Mouse (Mus musculus) lung, postnatal 0 days (tissue): ENCODE results near the gene Scn2b. TPM values are rescaled to one million over a fixed set of nuclear protein-coding genes. Genes with fewer than 3 reads are reported as not detected.

ENCODE experiments used
- ATAC-seq: fragments of 200-750 bp; cut with Nextera tagmentation; 2 replicates; pipeline ENCODE4 v1.8.0; 2017; ENCODE audit warnings: moderate library complexity
- DNase-seq: peaks from one replicate; pipeline ENCODE4 v3.0.0-alpha.2; 2016; ENCODE audit warnings: low spot score
- H3K27ac ChIP-seq: fragments of 300-500 bp; sonication (generic); 2 replicates; pipeline ENCODE4 v1.5.1; 2014; ENCODE audit warnings: antibody characterized with exemption, mild to moderate bottlenecking, low read length, mixed read lengths
- H3K27me3 ChIP-seq: fragments of 300-500 bp; sonication (generic); replicated peaks from 2 replicates; pipeline ENCODE4 v1.6.1; 2014; ENCODE audit warnings: low read length, mixed read lengths; ENCODE audit not compliant: insufficient read depth
- H3K36me3 ChIP-seq: fragments of 300-500 bp; sonication (generic); 2 replicates; pipeline ENCODE4 v1.6.1; 2014; ENCODE audit warnings: low read length, mixed read lengths; ENCODE audit not compliant: insufficient read depth
- H3K4me1 ChIP-seq: fragments of 300-500 bp; sonication (generic); 2 replicates; pipeline ENCODE4 v1.6.1; 2014; ENCODE audit warnings: antibody characterized with exemption, low read depth, low read length, mixed read lengths; ENCODE audit not compliant: insufficient read depth
- H3K4me2 ChIP-seq: fragments of 300-500 bp; sonication (generic); replicated peaks from 2 replicates; pipeline ENCODE4 v1.6.1; 2014; ENCODE audit warnings: low read depth, mild to moderate bottlenecking, low read length, moderate library complexity, mixed read lengths
- H3K4me3 ChIP-seq: fragments of 300-500 bp; sonication (generic); 2 replicates; pipeline ENCODE4 v1.5.1; 2014; ENCODE audit warnings: low read depth, low read length
- H3K9ac ChIP-seq: fragments of 300-500 bp; sonication (generic); replicated peaks from 2 replicates; pipeline ENCODE4 v1.6.1; 2014; ENCODE audit warnings: low read depth, mild to moderate bottlenecking
- H3K9me3 ChIP-seq: fragments of 300-500 bp; sonication (generic); 2 replicates; pipeline ENCODE4 v1.6.1; 2016; ENCODE audit warnings: low read length, mixed read lengths
- CTCF ChIP-seq: IDR thresholded peaks from 2 replicates; pipeline ENCODE4 v1.5.1; 2016; ENCODE audit warnings: antibody characterized with exemption, mild to moderate bottlenecking
- EP300 ChIP-seq: IDR thresholded peaks from 2 replicates; pipeline ENCODE4 v1.6.1; 2016; ENCODE audit warnings: antibody characterized with exemption, mild to moderate bottlenecking, control low read depth
- WGBS: fragments of 180-500 bp; shearing (Covaris S2); extraction: QIAGEN DNeasy Blood & Tissue Kit; methylation state at CpG from one replicate; pipeline ENCODE4 v1.1.7; 2014; 5-methylcytosine and 5-hydroxymethylcytosine counted together
- polyA plus RNA-seq: library from polyadenylated mRNA; unstranded; fragments of >200 nt; fragmentation: Nextera tagmentation; extraction: Ambion mirVana; gene quantifications from 2 replicates; pipeline ENCODE4 v1.2.1, GENCODE M21; 2015

Scn2b gene
- polyA plus RNA-seq, 1 experiment from 2014 or later: 0.27 TPM

DNA sequence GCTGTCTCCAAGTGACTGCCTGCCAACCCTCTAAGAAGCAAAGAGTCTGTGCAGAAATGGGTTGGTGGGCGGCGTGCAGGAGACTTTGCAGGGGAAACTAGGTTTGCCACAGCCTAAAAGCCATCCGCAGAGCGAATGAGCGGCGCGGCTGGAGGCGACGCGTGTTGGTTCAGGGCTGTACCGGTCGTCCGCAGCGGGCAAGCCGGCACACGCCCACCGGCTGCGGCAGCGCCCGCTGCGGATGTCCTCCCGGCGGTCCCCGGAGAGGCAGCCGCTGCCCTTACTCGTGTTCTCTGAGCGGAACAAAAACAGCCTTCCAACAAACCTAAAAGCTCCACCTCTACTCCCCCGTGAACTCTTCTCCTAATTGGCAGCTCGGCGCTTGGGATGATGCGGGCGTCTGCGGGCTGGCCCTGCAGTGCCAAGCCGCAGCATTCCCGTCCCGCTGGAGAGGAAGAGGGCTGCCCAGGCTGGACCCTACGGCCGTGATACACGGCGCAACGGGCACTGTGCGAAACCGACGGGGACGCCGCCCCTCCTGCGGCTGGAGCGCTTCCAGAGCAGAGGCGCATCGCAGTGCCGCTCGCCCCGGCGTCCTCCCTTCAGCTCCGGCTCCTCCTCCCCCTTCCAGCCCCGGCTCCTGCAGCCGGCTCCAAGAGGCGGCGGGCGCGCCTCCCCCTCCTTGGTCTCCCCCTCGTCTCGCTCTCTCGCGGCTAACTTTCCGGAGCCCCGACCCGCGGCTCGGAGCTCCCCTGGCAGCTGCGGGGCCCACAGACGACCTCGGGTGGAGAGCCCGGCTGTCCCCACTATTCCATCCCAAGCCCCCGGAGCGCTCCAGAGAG is 20.8 kb downstream of the Scn2b start, which contains the start of gene Scn4b:
Scn4b (plus strand) TSS at position 205 of the 842 bp plus-strand sequence.
- Histone ChIP-seq H3K9ac (no peak within 1 kb of the TSS), H3K36me3 (no peaks in the 10 kb centered on the region), H3K27me3 (peaks cover 51% of the 10 kb centered on the region), H3K27ac (no peak within 1 kb of the TSS), H3K9me3 (no peaks in the 10 kb centered on the region), H3K4me2 (peak within 1 kb of the TSS; percentile 66), H3K4me3 (peak within 1 kb of the TSS; percentile 38), H3K4me1 (peaks cover 3% of the 10 kb centered on the region; the same call in 1 of the 2 replicates)
- DNase-seq (peak; percentile 25), ATAC-seq (0 out of 2 replicates have a peak, but pooled peaks have one; percentile 23)
- TF ChIP-seq EP300 (no peak), CTCF (no peak)
- under 1% methylated on average over 73 of the region's 76 CpGs for whole genome bisulfite sequencing

DNA sequence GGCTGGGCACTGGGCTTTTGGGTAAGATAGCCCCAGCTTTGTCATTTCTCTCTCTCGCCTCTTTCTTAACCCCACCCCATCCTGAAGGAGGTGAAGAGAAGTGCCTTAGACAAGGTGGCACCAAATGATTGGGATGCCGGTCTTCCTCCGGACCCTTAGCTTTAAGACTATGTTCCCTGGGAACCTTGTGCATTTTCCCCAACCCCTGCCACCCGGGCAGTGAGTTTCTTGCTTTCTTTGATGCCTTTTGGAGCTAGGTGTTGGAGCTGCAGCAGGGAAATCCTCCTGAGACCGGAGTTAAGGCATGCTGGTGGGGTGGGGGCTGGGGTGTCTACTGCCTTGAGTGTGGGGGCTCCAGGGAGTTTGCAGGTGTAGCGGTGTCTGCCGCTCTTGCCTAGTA is 21.5 kb downstream of the Scn2b start:
- H3K9ac ChIP-seq: no peak overlapping the region
- peak overlapping the region; percentile 66; the same call in 1 of the 2 replicates for H3K4me2 ChIP-seq
- H3K4me3 ChIP-seq: 0 out of 2 replicates have a peak overlapping the region, but pooled peaks have one; percentile 38
- WGBS: 0% methylated on average over 7 of the region's 7 CpGs
- H3K9me3 ChIP-seq: no peaks in the 10 kb centered on the region
- DNase-seq (no peak), ATAC-seq (no peak)
- H3K27ac ChIP-seq: no peak overlapping the region
- H3K27me3 ChIP-seq: peaks cover 54% of the 10 kb centered on the region
- H3K4me1 ChIP-seq: peaks cover 3% of the 10 kb centered on the region; the same call in 1 of the 2 replicates
- TF ChIP-seq CTCF: no peak
- TF ChIP-seq EP300: no peak
- H3K36me3 ChIP-seq: no peaks in the 10 kb centered on the region

DNA sequence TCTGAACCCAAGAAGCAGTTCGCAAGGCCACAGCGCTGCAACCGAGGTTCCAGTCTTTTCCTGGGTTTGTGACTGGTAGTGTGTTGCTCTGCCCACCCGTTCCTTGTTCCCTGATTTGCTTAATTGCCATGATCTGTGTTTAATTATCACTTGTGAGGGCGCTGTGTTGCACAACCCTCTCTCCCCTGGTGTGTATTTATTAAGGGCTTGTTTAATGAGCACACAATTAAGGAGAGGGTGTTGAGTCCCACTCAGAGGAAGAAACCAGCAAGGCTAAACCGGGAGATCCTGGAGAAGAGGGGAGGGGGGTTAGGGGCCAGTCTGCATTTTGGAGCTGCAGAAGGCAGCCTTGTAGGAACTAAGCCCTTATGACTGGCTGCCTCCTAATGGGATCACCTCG is 23.4 kb downstream of the Scn2b start:
- H3K9ac ChIP-seq: no peak overlapping the region
- peaks cover 57% of the 10 kb centered on the region for H3K27me3 ChIP-seq
- peaks cover 3% of the 10 kb centered on the region; the same call in 1 of the 2 replicates for H3K4me1 ChIP-seq
- ATAC-seq: no peak
- no peaks in the 10 kb centered on the region for H3K36me3 ChIP-seq
- no peak overlapping the region for H3K4me3 ChIP-seq
- no peaks in the 10 kb centered on the region for H3K9me3 ChIP-seq
- H3K4me2 ChIP-seq: no peak overlapping the region
- 51% methylated on average over 7 of the region's 7 CpGs for WGBS
- no peak for DNase-seq
- TF ChIP-seq EP300: no peak
- no peak for TF ChIP-seq CTCF
- no peak overlapping the region for H3K27ac ChIP-seq

DNA sequence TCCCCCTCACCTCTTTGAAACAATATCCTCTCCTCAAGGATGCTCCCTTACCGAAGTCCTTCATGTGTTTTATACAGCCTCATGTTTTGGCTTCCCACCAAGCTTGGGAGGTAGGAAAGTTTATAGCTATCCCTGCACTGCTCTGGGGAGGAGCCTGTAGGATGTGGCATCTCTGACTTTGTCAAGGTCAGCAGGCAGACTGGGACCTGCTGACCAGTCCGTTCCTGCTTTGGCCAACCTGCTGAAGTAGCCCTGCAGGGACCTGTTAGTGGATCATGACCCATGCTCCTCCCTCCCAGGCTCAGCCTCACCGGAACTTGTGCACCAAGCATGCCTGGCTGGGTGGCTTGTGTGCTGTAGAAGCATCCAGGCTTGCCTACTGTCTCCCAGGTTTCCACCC is 25.1 kb downstream of the Scn2b start:
- no peaks in the 10 kb centered on the region for H3K9me3 ChIP-seq
- DNase-seq: no peak
- H3K4me1 ChIP-seq: peaks cover 3% of the 10 kb centered on the region; the same call in 1 of the 2 replicates
- no peak for ATAC-seq
- peaks cover 54% of the 10 kb centered on the region for H3K27me3 ChIP-seq
- H3K4me3 ChIP-seq: no peak overlapping the region
- H3K27ac ChIP-seq: no peak overlapping the region
- H3K36me3 ChIP-seq: no peaks in the 10 kb centered on the region
- TF ChIP-seq EP300 (no peak), CTCF (no peak)
- H3K4me2 ChIP-seq: no peak overlapping the region
- no peak overlapping the region for H3K9ac ChIP-seq
- WGBS: 59% methylated on average over 3 of the region's 3 CpGs

DNA sequence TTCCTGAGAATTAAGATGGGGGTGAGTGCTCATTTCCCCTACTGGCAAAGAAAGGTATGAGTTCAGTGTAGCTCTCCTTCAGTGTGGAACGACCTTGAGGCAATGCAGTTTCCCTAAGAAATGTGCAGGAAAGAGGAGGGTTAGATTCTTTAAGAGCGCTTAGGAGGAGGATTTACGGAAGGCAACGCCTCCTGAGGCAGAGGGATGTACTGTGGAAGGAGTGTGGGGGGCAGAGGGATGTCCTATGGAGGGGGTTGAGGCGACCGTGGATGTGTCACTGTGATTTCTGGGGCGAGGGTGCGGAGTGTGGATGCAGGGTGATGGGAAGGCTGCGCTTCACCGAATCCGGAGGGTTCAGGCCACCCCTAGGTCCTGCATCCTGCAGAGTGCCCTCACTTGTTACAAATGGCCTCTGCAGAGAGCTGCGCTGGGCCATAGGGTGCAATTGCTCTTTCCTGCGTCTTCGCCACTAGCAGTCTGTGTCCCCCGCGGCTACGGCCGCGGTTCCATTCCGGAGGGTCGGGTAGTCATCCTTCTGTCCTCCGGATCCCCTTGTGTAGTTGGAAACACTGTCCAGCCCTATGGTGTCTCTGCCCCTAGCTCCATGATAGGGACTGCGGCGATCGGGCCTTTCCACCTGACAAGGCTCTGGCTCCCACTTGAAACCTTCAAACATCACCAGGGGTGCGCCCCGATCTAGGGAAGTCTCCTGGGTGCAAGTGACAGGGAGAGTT is 28.1 kb downstream of the Scn2b start:
- H3K36me3 ChIP-seq: no peaks in the 10 kb centered on the region
- H3K4me3 ChIP-seq: peak overlapping the region; percentile 14; the same call in 1 of the 2 replicates
- ATAC-seq (no peak), DNase-seq (no peak)
- no peak overlapping the region for H3K9ac ChIP-seq
- TF ChIP-seq EP300 (no peak), CTCF (no peak)
- no peaks in the 10 kb centered on the region for H3K4me1 ChIP-seq
- 4% methylated on average over 27 of the region's 27 CpGs for WGBS
- H3K9me3 ChIP-seq: no peaks in the 10 kb centered on the region
- peaks cover 25% of the 10 kb centered on the region for H3K27me3 ChIP-seq
- H3K4me2 ChIP-seq: peak overlapping the region; percentile 45
- H3K27ac ChIP-seq: no peak overlapping the region

DNA sequence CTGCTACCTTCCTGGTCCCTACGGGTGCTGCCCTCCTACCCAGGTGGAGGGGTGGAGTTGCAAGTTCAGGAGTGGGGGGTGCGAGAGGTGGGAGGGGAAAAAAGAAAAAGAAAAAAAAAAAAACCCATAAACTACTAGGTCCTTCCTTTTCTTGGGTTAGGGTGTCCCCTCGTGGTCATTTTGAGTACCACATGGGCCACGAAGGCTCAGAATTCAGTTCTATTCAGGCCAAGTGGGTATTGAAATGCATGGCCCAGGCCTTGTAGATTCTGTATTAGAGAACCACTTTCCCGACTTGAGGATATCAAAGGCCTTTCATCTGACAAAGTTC is 28.6 kb downstream of the Scn2b start:
- no peak for ATAC-seq
- DNase-seq: peak; percentile 51
- no peaks in the 10 kb centered on the region for H3K36me3 ChIP-seq
- H3K4me2 ChIP-seq: peak overlapping the region; percentile 45
- no peak overlapping the region for H3K9ac ChIP-seq
- peak overlapping the region; percentile 14; the same call in 1 of the 2 replicates for H3K4me3 ChIP-seq
- H3K4me1 ChIP-seq: no peaks in the 10 kb centered on the region
- no peak for TF ChIP-seq EP300
- peak; percentile 89 for TF ChIP-seq CTCF
- 2% methylated on average over 5 of the region's 5 CpGs for WGBS
- H3K27me3 ChIP-seq: peaks cover 21% of the 10 kb centered on the region
- no peaks in the 10 kb centered on the region for H3K9me3 ChIP-seq
- H3K27ac ChIP-seq: no peak overlapping the region
